Mouse (Mus musculus) small intestine, adult 2 months (tissue): Measurements from ENCODE around the gene Stat6. TPM values are rescaled to one million over a fixed set of nuclear protein-coding genes. Genes with fewer than 3 reads are reported as not detected.

ENCODE experiments used
- H3K27ac ChIP-seq: fragments of 200-500 bp; 2 replicates; pipeline ENCODE4 v1.5.1; 2012; ENCODE audit warnings: low read depth, low read length, control low read depth, inconsistent platforms; ENCODE audit not compliant: insufficient read depth
- H3K27me3 ChIP-seq: fragments of 200-500 bp; 2 replicates; pipeline ENCODE4 v1.6.1; 2012; ENCODE audit warnings: mild to moderate bottlenecking, moderate library complexity, low read length, inconsistent platforms; ENCODE audit not compliant: control insufficient read depth, insufficient read depth
- H3K36me3 ChIP-seq: fragments of 200-500 bp; 2 replicates; pipeline ENCODE4 v1.6.1; 2012; ENCODE audit warnings: mild to moderate bottlenecking, low read length, control low read depth, inconsistent platforms; ENCODE audit not compliant: control insufficient read depth, insufficient read depth
- H3K4me1 ChIP-seq: fragments of 200-500 bp; 2 replicates; pipeline ENCODE4 v1.6.1; 2012; ENCODE audit warnings: low read length, inconsistent platforms, mixed read lengths; ENCODE audit not compliant: control insufficient read depth, insufficient read depth, insufficient read length
- H3K4me3 ChIP-seq: fragments of 200-500 bp; 2 replicates; pipeline ENCODE4 v1.5.1; 2012; ENCODE audit warnings: low read depth, mild to moderate bottlenecking, control low read depth, inconsistent platforms, low read length, moderate library complexity
- CTCF ChIP-seq: fragments of 200-500 bp; IDR thresholded peaks from 2 replicates; pipeline ENCODE4 v1.5.1; 2012; ENCODE audit warnings: low read depth, mild to moderate bottlenecking, control low read depth, inconsistent platforms, low read length, moderate library complexity, mixed read lengths; ENCODE audit not compliant: insufficient replicate concordance, insufficient read length; ENCODE audit errors: extremely low read depth
- POLR2A ChIP-seq: fragments of 200-500 bp; IDR thresholded peaks from 2 replicates; pipeline ENCODE4 v1.6.1; 2012; ENCODE audit warnings: low read depth, mild to moderate bottlenecking, control low read depth, inconsistent platforms, low read length, moderate library complexity
- WGBS: fragments of 180-500 bp; shearing (Covaris S2); methylation state at CpG from one replicate; pipeline ENCODE4 v1.1.7; 2018; 5-methylcytosine and 5-hydroxymethylcytosine counted together
- polyA plus RNA-seq: library from polyadenylated mRNA; depleted of rRNA; stranded (reverse); fragments of >200 nt; gene quantifications from 2 replicates; pipeline ENCODE4 v1.2.3, GENCODE M21; 2012

Gene Stat6
- polyA plus RNA-seq, 1 experiment: 101 TPM

DNA sequence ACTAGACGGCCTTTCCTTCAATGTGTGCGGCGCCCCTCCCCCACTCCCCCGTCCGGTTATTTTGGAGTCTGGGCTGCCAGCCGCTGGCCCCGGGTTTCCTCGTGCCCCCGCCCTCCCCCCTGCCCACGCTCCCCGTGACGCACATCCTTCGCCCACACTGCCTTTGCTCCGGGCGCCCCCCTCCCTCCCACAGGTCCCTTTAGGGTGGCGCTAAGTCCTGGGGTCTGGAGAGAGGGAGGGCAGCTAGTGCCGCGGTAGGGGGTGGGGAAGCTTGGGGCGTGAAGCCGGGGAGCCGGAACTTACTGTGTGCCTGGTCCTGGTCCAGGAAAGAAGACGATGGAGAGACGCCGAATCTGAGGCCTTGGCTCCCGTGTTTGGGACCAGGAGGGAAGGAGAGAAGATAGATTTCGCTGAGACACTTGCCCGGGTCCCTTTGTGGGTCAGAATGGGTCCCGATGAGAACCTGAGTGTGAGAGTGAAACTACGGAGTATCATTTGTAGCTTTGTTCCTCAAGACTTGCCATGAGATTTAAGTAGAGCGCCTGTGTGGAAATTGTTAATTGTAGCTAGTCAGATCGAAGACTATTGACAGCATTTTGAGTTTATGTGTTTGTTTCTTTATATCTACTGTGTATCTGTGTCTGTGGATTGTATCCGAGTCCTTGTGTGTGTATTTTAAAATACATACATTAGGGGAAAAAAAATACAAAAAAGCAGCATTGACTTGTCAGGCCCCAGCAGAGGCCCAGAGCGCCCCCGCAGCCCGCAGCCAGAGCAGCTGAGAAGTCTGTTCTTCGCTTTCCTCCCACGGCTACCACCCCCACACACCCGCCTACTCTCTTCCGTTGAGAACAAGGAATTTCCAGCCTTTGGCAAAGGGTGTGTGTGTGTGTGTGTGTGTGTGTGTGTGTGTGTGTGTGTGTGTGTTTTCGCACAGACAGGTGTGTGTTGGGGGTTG lies 25.6 kb downstream of the Stat6 start, which contains the start of gene Nab2:
TSS of gene Nab2 (minus strand) at position 476 of the 958 bp plus-strand sequence.
- no peak; the same call in 1 of the 2 replicates for TF ChIP-seq POLR2A
- no peak for TF ChIP-seq CTCF
- Histone ChIP-seq H3K36me3 (peaks cover 12% of the 10 kb centered on the region), H3K4me3 (peak within 1 kb of the TSS; percentile 75), H3K4me1 (peaks cover 6% of the 10 kb centered on the region), H3K27me3 (no peaks in the 10 kb centered on the region), H3K27ac (peak within 1 kb of the TSS; percentile 97)
- WGBS: 11% methylated on average over 40 of the region's 40 CpGs

DNA sequence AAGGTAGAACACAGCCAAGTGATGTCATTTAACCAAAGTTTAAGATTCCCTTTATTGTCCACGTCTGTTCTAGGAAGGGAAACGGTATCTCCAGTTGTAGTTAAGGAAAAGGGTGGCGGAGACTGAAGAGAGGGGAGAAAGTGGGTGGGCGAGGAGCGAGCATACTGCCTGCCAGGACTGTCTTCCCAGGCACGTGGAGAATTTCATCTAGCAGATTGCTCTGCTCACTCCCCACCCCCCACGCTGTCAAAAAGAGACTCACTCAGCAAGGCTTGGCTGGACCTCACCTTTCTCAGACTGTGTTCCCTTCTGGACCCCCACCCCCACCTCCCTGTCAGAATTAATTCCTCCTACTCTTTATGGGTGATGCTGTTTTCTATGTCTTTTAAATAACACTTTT lies 26.4 kb downstream of the Stat6 start:
- Histone ChIP-seq H3K27me3 (no peaks in the 10 kb centered on the region), H3K27ac (peak overlapping the region; percentile 97), H3K4me3 (no peak overlapping the region), H3K4me1 (peaks cover 6% of the 10 kb centered on the region; the same call in 1 of the 2 replicates), H3K36me3 (peaks cover 6% of the 10 kb centered on the region; the same call in 1 of the 2 replicates)
- 54% methylated on average over 7 of the region's 7 CpGs for whole genome bisulfite sequencing
- TF ChIP-seq POLR2A: no peak
- no peak for TF ChIP-seq CTCF

DNA sequence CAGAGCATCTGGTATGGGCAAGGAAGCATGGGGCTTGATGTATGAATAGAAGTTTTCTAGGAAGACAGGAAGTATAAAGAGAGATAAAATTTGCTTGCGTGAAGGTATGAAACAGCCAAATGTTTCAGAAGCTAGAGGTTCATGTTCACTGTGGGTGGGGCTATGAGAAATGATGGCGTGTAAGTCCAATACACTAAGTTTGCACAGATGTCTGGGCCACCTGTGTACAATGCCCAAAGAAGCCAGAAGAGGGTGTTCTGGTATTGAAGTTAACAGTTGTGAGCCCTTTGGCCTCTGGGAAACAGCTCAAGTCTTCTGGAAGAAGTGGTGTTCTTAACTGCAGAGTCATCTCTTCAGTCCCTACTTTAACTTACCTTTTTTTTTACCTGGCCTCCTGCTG lies 27.4 kb downstream of the Stat6 start:
- H3K27ac ChIP-seq: no peak overlapping the region
- no peak for TF ChIP-seq CTCF
- TF ChIP-seq POLR2A: no peak
- no peak overlapping the region for H3K4me3 ChIP-seq
- no peaks in the 10 kb centered on the region for H3K36me3 ChIP-seq
- 49% methylated on average over 2 of the region's 2 CpGs for WGBS
- H3K27me3 ChIP-seq: no peaks in the 10 kb centered on the region
- peaks cover 1% of the 10 kb centered on the region; the same call in 1 of the 2 replicates for H3K4me1 ChIP-seq

DNA sequence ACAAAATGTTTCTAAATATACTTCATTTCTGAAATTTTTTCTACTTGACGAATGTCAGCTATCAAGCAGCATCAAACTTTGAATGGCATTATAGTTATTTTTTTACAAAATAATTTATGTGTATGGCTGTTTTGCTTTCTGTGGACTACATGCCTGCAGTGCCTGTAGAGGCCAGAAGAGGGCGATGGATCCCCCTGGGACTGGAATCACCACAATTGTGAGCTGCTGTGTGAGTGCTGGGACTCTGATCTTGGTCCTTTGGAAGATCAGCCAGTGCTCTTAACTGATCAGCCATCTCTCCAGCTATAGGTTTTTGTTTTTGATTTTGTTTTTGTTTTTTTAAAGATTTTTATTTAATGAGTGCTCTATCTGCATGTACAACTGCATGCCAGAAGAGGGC lies 28.5 kb downstream of the Stat6 start:
- Histone ChIP-seq H3K27me3 (no peaks in the 10 kb centered on the region), H3K27ac (no peak overlapping the region), H3K36me3 (no peaks in the 10 kb centered on the region), H3K4me3 (no peak overlapping the region), H3K4me1 (peaks cover 1% of the 10 kb centered on the region; the same call in 1 of the 2 replicates)
- TF ChIP-seq CTCF (peak; percentile 89; the same call in 1 of the 2 replicates), POLR2A (no peak)
- WGBS: 49% methylated on average over 2 of the region's 2 CpGs

DNA sequence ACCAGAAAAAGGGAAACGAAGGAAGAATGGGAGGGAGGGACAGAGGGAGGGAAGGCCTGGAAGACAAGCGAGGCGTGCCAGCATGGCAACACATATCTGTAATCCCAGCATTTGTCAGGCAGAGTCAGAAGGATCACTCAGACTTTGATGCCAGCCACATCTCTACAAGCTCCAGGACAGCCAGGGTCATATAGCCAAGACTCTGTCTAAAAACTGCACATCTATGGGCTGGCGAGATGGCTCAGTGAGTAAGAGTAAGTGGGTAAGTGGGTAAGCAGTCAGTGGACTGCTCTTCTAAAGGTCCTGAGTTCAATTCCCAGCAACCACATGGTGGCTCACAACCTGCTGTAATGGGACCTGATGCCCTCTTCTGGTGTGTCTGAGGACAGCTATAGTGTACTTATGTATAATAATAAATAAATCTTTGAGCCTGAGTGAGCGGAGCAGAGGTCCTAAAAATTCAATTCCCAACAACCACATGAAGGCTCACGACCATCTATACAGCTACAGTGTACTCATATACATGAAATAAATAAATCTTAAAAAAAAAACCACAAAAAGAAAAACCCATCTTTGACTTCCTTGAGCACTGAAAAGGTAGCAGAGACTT lies 31.4 kb downstream of the Stat6 start:
- Histone ChIP-seq H3K4me1 (0 out of 2 replicates have a peak, but pooled peaks cover 3% of the 10 kb centered on the region), H3K36me3 (no peaks in the 10 kb centered on the region), H3K27ac (no peak overlapping the region), H3K4me3 (no peak overlapping the region), H3K27me3 (no peaks in the 10 kb centered on the region)
- TF ChIP-seq CTCF: no peak
- no peak for TF ChIP-seq POLR2A
- 88% methylated on average over 6 of the region's 6 CpGs for WGBS

DNA sequence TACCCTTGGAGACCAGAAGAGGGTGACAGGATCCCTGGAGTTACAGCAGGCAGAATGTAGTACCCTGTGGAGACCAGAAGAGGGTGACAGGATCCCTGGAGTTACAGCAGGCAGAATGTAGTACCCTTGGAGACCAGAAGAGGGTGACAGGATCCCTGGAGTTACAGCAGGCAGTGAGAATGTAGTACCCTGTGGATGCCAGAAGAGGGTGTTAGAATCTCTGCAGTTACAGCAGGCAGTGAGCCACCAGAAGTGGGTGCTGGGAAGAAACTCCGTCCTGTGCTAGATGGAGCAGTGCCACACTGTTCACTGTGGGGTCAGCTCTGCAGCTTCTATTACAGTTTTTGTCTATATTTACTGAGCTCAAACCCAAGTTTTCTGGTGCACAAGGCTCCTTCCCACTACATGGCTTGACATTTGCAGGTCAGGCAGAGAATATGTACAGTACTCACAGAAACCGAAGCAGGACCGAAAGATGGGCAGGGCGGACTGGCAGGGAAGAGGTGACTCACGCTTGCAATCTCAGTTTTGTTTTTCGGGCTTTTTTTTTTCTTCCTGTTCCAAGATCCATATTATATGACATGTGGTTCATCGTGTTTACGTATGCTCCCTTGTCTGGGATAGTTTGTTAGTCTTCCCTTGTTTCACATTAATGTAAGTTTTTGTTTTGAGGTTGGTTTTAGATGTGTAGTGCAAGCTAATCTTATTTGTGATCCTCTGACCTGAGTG lies 32.2 kb downstream of the Stat6 start:
- no peaks in the 10 kb centered on the region for H3K27me3 ChIP-seq
- H3K27ac ChIP-seq: peak overlapping the region; percentile 38
- 0 out of 2 replicates have a peak, but pooled peaks cover 3% of the 10 kb centered on the region for H3K4me1 ChIP-seq
- no peak for TF ChIP-seq POLR2A
- peak; percentile 96; the same call in 1 of the 2 replicates for TF ChIP-seq CTCF
- 54% methylated on average over 8 of the region's 8 CpGs for WGBS
- no peaks in the 10 kb centered on the region for H3K36me3 ChIP-seq
- H3K4me3 ChIP-seq: no peak overlapping the region
